Mouse (Mus musculus) lung, embryonic 16.5 days (tissue): ENCODE measurements around the gene Slc8a1. TPM values are rescaled to one million over a fixed set of nuclear protein-coding genes. Genes with fewer than 3 reads are reported as not detected.

Experiments
- ATAC-seq: fragments of 200-750 bp; cut with Nextera tagmentation; 2 replicates; pipeline ENCODE4 v1.8.0; 2017; ENCODE audit warnings: low read depth, mild to moderate bottlenecking, moderate library complexity
- H3K27ac ChIP-seq: fragments of 300-500 bp; sonication (generic); 2 replicates; pipeline ENCODE4 v1.5.1; 2014; ENCODE audit warnings: mild to moderate bottlenecking, control low read depth, low read length
- H3K27me3 ChIP-seq: fragments of 300-500 bp; sonication (generic); 2 replicates; pipeline ENCODE4 v1.6.1; 2014; ENCODE audit warnings: low read depth, low read length, mixed read lengths; ENCODE audit not compliant: control insufficient read depth, insufficient read depth
- H3K36me3 ChIP-seq: fragments of 300-500 bp; sonication (generic); 2 replicates; pipeline ENCODE4 v1.6.1; 2014; ENCODE audit warnings: low read length; ENCODE audit not compliant: control insufficient read depth, insufficient read depth
- H3K4me1 ChIP-seq: fragments of 300-500 bp; sonication (generic); replicated peaks from 2 replicates; pipeline ENCODE4 v1.6.1; 2014; ENCODE audit warnings: low read length, mixed read lengths; ENCODE audit not compliant: control insufficient read depth, insufficient read depth
- H3K4me2 ChIP-seq: fragments of 300-500 bp; sonication (generic); 2 replicates; pipeline ENCODE4 v1.6.1; 2014; ENCODE audit warnings: low read depth, low read length, control low read depth
- H3K4me3 ChIP-seq: fragments of 300-500 bp; sonication (generic); 2 replicates; pipeline ENCODE4 v1.5.1; 2014; ENCODE audit warnings: mild to moderate bottlenecking, low read length, control low read depth
- H3K9ac ChIP-seq: fragments of 300-500 bp; sonication (generic); 2 replicates; pipeline ENCODE4 v1.6.1; 2014; ENCODE audit warnings: low read length, control low read depth
- H3K9me3 ChIP-seq: fragments of 300-500 bp; sonication (generic); 2 replicates; pipeline ENCODE4 v1.6.1; 2016; ENCODE audit warnings: low read length; ENCODE audit not compliant: control insufficient read depth
- WGBS: fragments of 180-500 bp; shearing (Covaris S2); extraction: QIAGEN DNeasy Blood & Tissue Kit; methylation state at CpG from one replicate; pipeline ENCODE4 v1.1.7; 2014; 5-methylcytosine and 5-hydroxymethylcytosine counted together
- polyA plus RNA-seq: library from polyadenylated mRNA; unstranded; fragments of >200 nt; fragmentation: Nextera tagmentation; extraction: Ambion mirVana; gene quantifications from 2 replicates; pipeline ENCODE4 v1.2.1, GENCODE M21; 2015

Gene Slc8a1
- polyA plus RNA-seq, 1 experiment from 2014 or later = 5.8 TPM

GRCm38 (mm10) chr17:81538163-81539160, 199.7 kb downstream of the Slc8a1 start:
- H3K4me3 ChIP-seq = no peak overlapping the region
- WGBS = 61% methylated on average over 9 of the region's 9 CpGs
- no peak overlapping the region for H3K4me2 ChIP-seq
- peaks cover 12% of the 10 kb centered on the region for H3K4me1 ChIP-seq
- no peak overlapping the region for H3K27ac ChIP-seq
- no peak for ATAC-seq
- H3K9ac ChIP-seq = no peak overlapping the region
- no peaks in the 10 kb centered on the region for H3K9me3 ChIP-seq
- H3K36me3 ChIP-seq = no peaks in the 10 kb centered on the region
- H3K27me3 ChIP-seq = no peaks in the 10 kb centered on the region

- Histone ChIP-seq H3K27ac (no peak overlapping the region), H3K9me3 (no peaks in the 10 kb centered on the region), H3K36me3 (no peaks in the 10 kb centered on the region), H3K4me2 (no peak overlapping the region), H3K9ac (no peak overlapping the region), H3K27me3 (no peaks in the 10 kb centered on the region), H3K4me3 (no peak overlapping the region), H3K4me1 (peaks cover 4% of the 10 kb centered on the region)
- 92% methylated on average over 3 of the region's 3 CpGs for WGBS
- no peak for ATAC-seq
Measured at GRCm38 (mm10) chr17:81536093-81536492, 202.1 kb downstream of the Slc8a1 start.

GRCm38 (mm10) chr17:81529849-81530248, 208.3 kb downstream of the Slc8a1 start:
- Histone ChIP-seq H3K4me3 (no peak overlapping the region), H3K9me3 (no peaks in the 10 kb centered on the region), H3K4me1 (no peaks in the 10 kb centered on the region), H3K27ac (no peak overlapping the region), H3K9ac (no peak overlapping the region), H3K27me3 (no peaks in the 10 kb centered on the region), H3K4me2 (no peak overlapping the region), H3K36me3 (no peaks in the 10 kb centered on the region)
- 74% methylated on average over 2 of the region's 2 CpGs for WGBS
- ATAC-seq = no peak

GRCm38 (mm10) chr17:81528940-81529339, 209.2 kb downstream of the Slc8a1 start:
- 72% methylated on average over 4 of the region's 4 CpGs for WGBS
- Histone ChIP-seq H3K9me3 (no peaks in the 10 kb centered on the region), H3K27me3 (no peaks in the 10 kb centered on the region), H3K9ac (no peak overlapping the region), H3K4me1 (no peaks in the 10 kb centered on the region), H3K36me3 (no peaks in the 10 kb centered on the region), H3K27ac (no peak overlapping the region), H3K4me2 (no peak overlapping the region), H3K4me3 (no peak overlapping the region)
- no peak for ATAC-seq

GRCm38 (mm10) chr17:81526463-81526862, 211.7 kb downstream of the Slc8a1 start:
- H3K36me3 ChIP-seq = no peaks in the 10 kb centered on the region
- no peaks in the 10 kb centered on the region for H3K27me3 ChIP-seq
- H3K4me1 ChIP-seq = 0 out of 2 replicates have a peak, but pooled peaks cover 3% of the 10 kb centered on the region
- H3K4me2 ChIP-seq = no peak overlapping the region
- no peak overlapping the region for H3K4me3 ChIP-seq
- no peaks in the 10 kb centered on the region for H3K9me3 ChIP-seq
- no peak overlapping the region for H3K27ac ChIP-seq
- H3K9ac ChIP-seq = no peak overlapping the region
- 88% methylated on average over 3 of the region's 3 CpGs for WGBS
- ATAC-seq = no peak

GRCm38 (mm10) chr17:81524826-81525225, 213.4 kb downstream of the Slc8a1 start:
- Histone ChIP-seq H3K9ac (no peak overlapping the region), H3K4me2 (no peak overlapping the region), H3K27me3 (no peaks in the 10 kb centered on the region), H3K9me3 (no peaks in the 10 kb centered on the region), H3K4me3 (no peak overlapping the region), H3K36me3 (no peaks in the 10 kb centered on the region), H3K4me1 (0 out of 2 replicates have a peak, but pooled peaks cover 3% of the 10 kb centered on the region), H3K27ac (no peak overlapping the region)
- ATAC-seq = no peak
- 83% methylated on average over 6 of the region's 6 CpGs for WGBS

- no peaks in the 10 kb centered on the region for H3K36me3 ChIP-seq
- no peak overlapping the region for H3K4me3 ChIP-seq
- no peaks in the 10 kb centered on the region for H3K27me3 ChIP-seq
- H3K27ac ChIP-seq = no peak overlapping the region
- no peak for ATAC-seq
- 74% methylated on average over 2 of the region's 2 CpGs for WGBS
- no peak overlapping the region for H3K9ac ChIP-seq
- 0 out of 2 replicates have a peak, but pooled peaks cover 3% of the 10 kb centered on the region for H3K4me1 ChIP-seq
- no peaks in the 10 kb centered on the region for H3K9me3 ChIP-seq
- H3K4me2 ChIP-seq = no peak overlapping the region
Measured at GRCm38 (mm10) chr17:81523943-81524342, 214.2 kb downstream of the Slc8a1 start.

- no peak overlapping the region for H3K27ac ChIP-seq
- no peaks in the 10 kb centered on the region for H3K27me3 ChIP-seq
- peaks cover 6% of the 10 kb centered on the region for H3K4me1 ChIP-seq
- no peak overlapping the region for H3K4me2 ChIP-seq
- ATAC-seq = no peak
- H3K4me3 ChIP-seq = no peak overlapping the region
- H3K9ac ChIP-seq = no peak overlapping the region
- WGBS = 84% methylated on average over 10 of the region's 10 CpGs
- no peaks in the 10 kb centered on the region for H3K36me3 ChIP-seq
- H3K9me3 ChIP-seq = no peaks in the 10 kb centered on the region
Measured at GRCm38 (mm10) chr17:81518316-81519025, 219.7 kb downstream of the Slc8a1 start.

- H3K9ac ChIP-seq = no peak overlapping the region
- no peaks in the 10 kb centered on the region for H3K27me3 ChIP-seq
- no peak overlapping the region for H3K4me3 ChIP-seq
- no peaks in the 10 kb centered on the region for H3K36me3 ChIP-seq
- H3K4me1 ChIP-seq = peaks cover 6% of the 10 kb centered on the region
- WGBS = 83% methylated on average over 4 of the region's 4 CpGs
- no peak overlapping the region for H3K27ac ChIP-seq
- H3K9me3 ChIP-seq = no peaks in the 10 kb centered on the region
- no peak for ATAC-seq
- no peak overlapping the region for H3K4me2 ChIP-seq
Measured at GRCm38 (mm10) chr17:81516155-81516554, 222.0 kb downstream of the Slc8a1 start.
